Mouse (Mus musculus): ENCODE data around the gene Polh. TPM values are rescaled to one million over a fixed set of nuclear protein-coding genes. Genes with fewer than 3 reads are reported as not detected.

Polh gene
- polyA plus RNA-seq, 1 experiment, result 10.8 TPM

DNA sequence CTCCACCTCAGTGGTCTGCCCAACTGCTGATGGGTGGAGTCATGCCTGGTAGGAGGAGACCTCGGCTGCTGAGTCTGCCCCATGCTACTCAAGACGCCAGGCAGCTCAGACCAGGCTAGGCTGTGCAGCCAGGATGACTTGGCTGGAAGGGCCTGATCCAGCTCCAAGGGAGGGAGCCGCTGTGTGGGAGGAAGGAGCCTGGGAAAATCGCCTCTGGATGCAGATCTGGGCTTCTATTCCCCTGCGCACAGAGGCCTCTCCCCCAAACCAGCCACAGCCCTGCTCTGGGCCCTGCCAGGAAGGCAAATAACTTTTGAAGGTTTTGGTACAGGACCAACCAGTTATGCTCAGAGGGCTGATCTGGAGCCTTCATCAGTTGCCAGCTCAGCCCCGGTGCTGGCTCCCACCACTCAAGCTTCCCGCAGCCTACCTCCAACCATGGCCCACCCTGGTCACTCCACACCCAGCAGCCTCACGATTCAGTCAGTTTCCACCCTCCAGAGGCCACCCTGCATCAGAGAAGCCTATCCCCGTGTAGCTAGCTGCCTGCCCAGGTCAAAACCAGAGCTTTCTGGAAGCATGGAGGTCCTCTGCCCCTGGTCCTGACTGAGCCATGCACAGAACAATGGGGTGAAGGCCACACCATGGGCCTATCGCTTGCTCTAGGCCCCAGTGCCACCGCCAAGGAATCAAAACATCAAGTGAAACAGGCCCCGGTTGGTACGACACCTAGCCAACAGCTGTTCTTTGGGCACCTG lies 72.5 kb downstream of the Polh start:
- TF ChIP-seq POLR2A (IDR thresholded peaks at IDR 0.05; ENCODE audit: borderline replicate concordance, extremely low read depth, insufficient read depth, insufficient read length, poor library complexity, severe bottlenecking) (no peak), CTCF (IDR thresholded peaks at IDR 0.05; ENCODE audit: borderline replicate concordance, extremely low read depth, insufficient read depth, insufficient read length) (no peak)
- no peak for DNase-seq (ENCODE audit: low read depth)

DNA sequence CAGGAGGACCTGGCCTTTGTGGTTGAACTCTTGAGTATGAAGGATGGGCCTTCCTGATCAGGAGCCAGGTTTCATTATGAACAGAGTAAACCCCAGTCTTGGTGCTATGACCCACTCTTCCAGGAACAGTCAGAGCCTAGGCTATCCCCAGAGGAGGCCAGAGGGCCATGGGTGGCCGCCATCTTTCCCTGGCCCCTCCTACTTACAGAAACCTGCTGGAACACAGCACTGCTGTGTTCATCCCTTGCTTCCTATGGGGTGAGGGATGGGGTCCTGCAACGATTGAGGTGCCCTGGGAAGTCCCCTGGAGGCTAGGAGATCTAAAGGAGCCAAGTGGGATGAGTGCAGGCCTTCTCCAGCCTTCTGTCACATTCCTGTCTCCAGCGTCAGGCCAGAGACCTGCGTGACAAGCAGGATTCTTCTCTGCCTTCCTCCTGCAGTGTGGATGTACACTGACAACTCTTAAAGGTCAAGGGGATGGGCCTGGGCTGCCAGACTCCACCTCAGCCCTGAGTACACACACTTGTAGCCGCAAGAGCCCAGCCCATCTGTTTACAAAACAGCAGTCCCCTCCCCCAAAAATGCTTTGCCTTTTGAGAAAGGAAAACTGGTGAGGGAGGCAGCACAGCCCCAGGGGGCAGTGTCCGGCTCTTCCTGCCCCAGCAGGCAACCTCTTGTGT lies 74.5 kb downstream of the Polh start:
- TF ChIP-seq CTCF (IDR thresholded peaks at IDR 0.05; ENCODE audit: borderline replicate concordance, extremely low read depth, insufficient read depth, insufficient read length) (no peak), POLR2A (IDR thresholded peaks at IDR 0.05; ENCODE audit: borderline replicate concordance, extremely low read depth, insufficient read depth, insufficient read length, poor library complexity, severe bottlenecking) (no peak)
- no peak for DNase-seq (ENCODE audit: low read depth)

DNA sequence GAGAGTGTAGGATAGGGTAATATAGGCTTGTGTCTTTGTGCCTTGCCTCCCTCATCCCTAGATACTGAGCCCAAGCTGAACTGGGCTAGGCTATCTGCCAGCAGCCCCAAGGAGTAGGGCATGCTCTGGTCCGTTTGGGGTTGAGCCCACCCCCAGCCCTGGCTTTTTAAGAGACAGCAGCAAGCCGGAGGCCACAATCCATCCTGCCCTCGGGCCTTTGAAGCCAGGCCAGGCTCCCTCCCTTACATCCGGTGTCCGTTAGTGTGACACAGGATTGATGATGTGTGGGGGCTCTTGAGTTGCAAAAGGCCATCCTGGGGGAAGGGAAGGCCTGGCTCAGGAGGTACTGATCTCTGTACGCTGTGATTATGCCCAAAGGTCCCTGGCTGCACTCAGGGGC lies 75.8 kb downstream of the Polh start:
- no peak for DNase-seq (ENCODE audit: low read depth)

DNA sequence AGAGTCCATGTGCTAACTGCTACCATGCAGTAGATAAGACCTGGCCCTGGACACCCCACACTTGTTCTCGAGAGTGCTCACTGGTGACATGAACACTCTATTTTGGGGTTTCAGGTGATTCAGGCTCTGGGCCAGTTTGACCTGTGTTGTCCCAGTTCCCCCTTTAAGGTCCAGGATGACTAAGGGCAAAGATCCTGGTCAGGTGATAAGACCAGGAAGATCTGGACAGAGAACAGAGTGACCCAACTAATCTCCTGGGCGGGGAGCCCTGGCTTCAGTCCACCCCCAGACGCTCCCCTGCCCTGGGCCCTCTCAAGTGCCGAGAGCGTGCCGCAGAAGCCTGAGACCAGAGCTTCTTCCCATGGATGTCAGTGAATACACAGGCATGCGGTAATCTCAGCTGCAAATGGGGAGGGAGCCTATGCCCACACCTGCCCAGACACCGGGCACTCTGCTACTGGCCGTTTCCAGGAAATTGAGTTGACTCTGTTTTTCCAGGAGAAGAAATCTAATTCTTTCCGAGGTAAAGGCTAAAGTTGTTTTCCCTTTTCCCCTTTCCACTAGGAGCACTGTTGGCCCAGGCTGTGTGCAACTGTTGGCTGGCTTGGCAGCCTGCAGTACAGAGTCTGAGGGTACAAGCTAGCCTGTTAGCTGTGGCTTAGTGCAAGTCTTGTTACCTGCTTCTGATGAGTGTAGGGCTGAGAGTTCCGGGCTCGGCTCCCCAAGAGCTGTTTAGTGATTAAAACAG lies 78.3 kb downstream of the Polh start:
- TF ChIP-seq CTCF (IDR thresholded peaks at IDR 0.05; ENCODE audit: borderline replicate concordance, extremely low read depth, insufficient read depth, insufficient read length), result no peak
- TF ChIP-seq POLR2A (IDR thresholded peaks at IDR 0.05; ENCODE audit: borderline replicate concordance, extremely low read depth, insufficient read depth, insufficient read length, poor library complexity, severe bottlenecking), result no peak

More for the DNA sequence above, 75.8 kb downstream of the Polh start:
- no peak for TF ChIP-seq CTCF (IDR thresholded peaks at IDR 0.05; ENCODE audit: borderline replicate concordance, extremely low read depth, insufficient read depth, insufficient read length)
- TF ChIP-seq POLR2A (IDR thresholded peaks at IDR 0.05; ENCODE audit: borderline replicate concordance, extremely low read depth, insufficient read depth, insufficient read length, poor library complexity, severe bottlenecking), result no peak

DNA sequence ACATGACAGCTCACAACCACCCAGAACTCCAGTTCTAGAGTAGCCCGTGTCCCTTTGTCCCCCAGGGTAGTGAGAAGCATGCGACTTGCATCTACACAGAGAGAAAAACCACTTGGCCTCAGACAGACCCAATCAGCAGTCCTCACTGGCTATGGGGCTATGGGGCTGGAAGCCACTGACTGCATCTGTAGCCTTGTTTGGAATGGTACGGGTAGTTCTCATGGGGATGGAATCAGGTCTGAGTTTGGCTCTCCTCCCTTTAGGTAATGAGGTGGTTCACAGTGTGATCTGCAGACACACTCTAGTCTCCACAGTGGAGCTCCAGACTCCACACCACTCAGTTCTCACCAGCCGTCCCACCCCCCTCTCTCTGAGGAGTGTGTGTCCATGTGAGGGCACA lies 79.2 kb downstream of the Polh start:
- TF ChIP-seq CTCF (IDR thresholded peaks at IDR 0.05; ENCODE audit: borderline replicate concordance, extremely low read depth, insufficient read depth, insufficient read length), result no peak
- no peak for TF ChIP-seq POLR2A (IDR thresholded peaks at IDR 0.05; ENCODE audit: borderline replicate concordance, extremely low read depth, insufficient read depth, insufficient read length, poor library complexity, severe bottlenecking)
- DNase-seq (ENCODE audit: low read depth), result no peak

More for the DNA sequence above, 78.3 kb downstream of the Polh start:
- DNase-seq (ENCODE audit: low read depth), result no peak

DNA sequence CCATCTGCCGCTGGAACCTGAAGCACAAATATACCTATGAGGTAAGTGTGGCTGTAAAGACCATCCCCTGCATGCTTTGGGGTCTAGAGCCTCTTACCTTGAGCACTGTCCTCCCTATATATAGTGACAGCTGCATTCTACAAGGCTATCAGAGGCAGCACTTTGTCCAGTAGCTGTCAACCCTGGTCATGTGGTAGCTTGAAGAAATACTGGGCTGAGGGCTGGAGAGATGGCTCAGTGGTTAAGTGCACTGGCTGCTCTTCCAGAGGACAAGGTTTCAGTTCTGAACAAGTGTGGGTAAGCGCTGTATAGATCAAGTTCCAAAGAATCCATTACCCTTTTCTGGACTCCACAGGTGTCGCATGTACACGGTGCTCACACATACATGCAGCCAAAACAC lies 79.7 kb downstream of the Polh start:
- TF ChIP-seq POLR2A (IDR thresholded peaks at IDR 0.05; ENCODE audit: borderline replicate concordance, extremely low read depth, insufficient read depth, insufficient read length, poor library complexity, severe bottlenecking) (no peak), CTCF (IDR thresholded peaks at IDR 0.05; ENCODE audit: borderline replicate concordance, extremely low read depth, insufficient read depth, insufficient read length) (no peak)
- DNase-seq (ENCODE audit: low read depth), result no peak

Other genes starting within 250 kb of the Polh start
- 168 and 204 TPM in 2 replicates for gene Vegfa, start 170.3 kb downstream of the Polh start, polyA plus RNA-seq (2012; rRNA removed)
- gene Mrps18a, start 91.7 kb downstream of the Polh start, polyA plus RNA-seq (2012; rRNA removed), result 73.0 and 82.8 TPM in 2 replicates
- 32.5 and 35.7 TPM in 2 replicates for gene Rsph9, start 58.4 kb downstream of the Polh start, polyA plus RNA-seq (2012; rRNA removed)
- 20.4 and 28.4 TPM in 2 replicates for gene Mad2l1bp, start 49.1 kb downstream of the Polh start, polyA plus RNA-seq (2012; rRNA removed)
- 169 and 209 TPM in 2 replicates for gene Gtpbp2, start 41.6 kb downstream of the Polh start, polyA plus RNA-seq (2012; rRNA removed)
- gene Xpo5, start 137 bp upstream of the Polh start, polyA plus RNA-seq (2012; rRNA removed), result 57.0 and 58.5 TPM in 2 replicates
- 98.2 and 137 TPM in 2 replicates for gene Polr1c, start 45.4 kb upstream of the Polh start, polyA plus RNA-seq (2012; rRNA removed)
- 84.0 and 96.8 TPM in 2 replicates for gene Yipf3, start 45.4 kb upstream of the Polh start, polyA plus RNA-seq (2012; rRNA removed)
- gene Lrrc73, start 50.9 kb upstream of the Polh start, polyA plus RNA-seq (2012; rRNA removed), result 31.1 and 31.9 TPM in 2 replicates
- gene Tjap1, start 80.4 kb upstream of the Polh start, polyA plus RNA-seq (2012; rRNA removed), result 58.8 and 77.3 TPM in 2 replicates
- gene Dlk2, start 94.8 kb upstream of the Polh start, polyA plus RNA-seq (2012; rRNA removed), result 93.3 and 114 TPM in 2 replicates
- gene Abcc10, start 125.7 kb upstream of the Polh start, polyA plus RNA-seq (2012; rRNA removed), result 17.5 and 20.9 TPM in 2 replicates
- gene Zfp318, start 181.1 kb upstream of the Polh start, polyA plus RNA-seq (2012; rRNA removed), result 28.3 and 39.7 TPM in 2 replicates
- gene Crip3, start 226.3 kb upstream of the Polh start, polyA plus RNA-seq (2012; rRNA removed), result 8.2 and 11.3 TPM in 2 replicates
- 0.07 and 0.09 TPM in 2 replicates for gene Slc22a7, start 235.8 kb upstream of the Polh start, polyA plus RNA-seq (2012; rRNA removed)